Mouse (Mus musculus): ENCODE data around the gene Tbcc. TPM values are rescaled to one million over a fixed set of nuclear protein-coding genes. Genes with fewer than 3 reads are reported as not detected.

Tbcc gene
- polyA plus RNA-seq, 1 experiment from 2014 or later, result 34.8 TPM

DNA sequence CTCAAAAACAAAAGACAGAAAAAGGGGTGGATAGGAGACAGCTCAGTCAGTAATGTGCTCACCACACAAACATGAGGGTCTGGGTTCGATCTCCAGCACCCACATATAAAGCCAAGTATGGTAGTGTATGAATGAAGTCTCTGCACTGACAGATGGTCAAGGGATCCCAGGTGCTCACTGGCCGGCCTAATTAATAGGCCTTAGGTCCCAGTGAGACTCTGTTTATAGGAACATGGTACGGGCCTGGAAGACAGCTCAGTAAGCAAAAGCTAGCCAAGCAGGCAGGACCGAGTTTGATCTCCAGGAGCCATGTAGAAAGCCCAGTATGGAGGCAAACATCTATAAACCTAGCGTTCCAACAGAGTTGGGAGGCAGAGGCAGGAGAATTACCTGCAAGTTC, 13.4 kb upstream of the Tbcc start:
- H3K27me3 ChIP-seq (ENCODE audit: control insufficient read depth, insufficient read depth, low read length), result no peaks in the 10 kb centered on the region
- H3K4me1 ChIP-seq (ENCODE audit: control insufficient read depth, insufficient read depth, low read length), result peaks cover 28% of the 10 kb centered on the region
- no peak for ATAC-seq (ENCODE audit: insufficient read depth, low FRiP score)
- WGBS, result 65% methylated on average over 5 of the region's 5 CpGs
- H3K36me3 ChIP-seq (ENCODE audit: control insufficient read depth, insufficient read depth, low read length), result no peaks in the 10 kb centered on the region
- no peaks in the 10 kb centered on the region for H3K9me3 ChIP-seq (replicated peaks; ENCODE audit: control insufficient read depth, low read length)
- H3K27ac ChIP-seq (ENCODE audit: low read length), result peak overlapping the region; percentile 81
- no peak overlapping the region for H3K4me2 ChIP-seq (ENCODE audit: low read depth, low read length)
- no peak overlapping the region for H3K4me3 ChIP-seq (replicated peaks; ENCODE audit: low read length)
- no peak overlapping the region for H3K9ac ChIP-seq (ENCODE audit: low read length)

DNA sequence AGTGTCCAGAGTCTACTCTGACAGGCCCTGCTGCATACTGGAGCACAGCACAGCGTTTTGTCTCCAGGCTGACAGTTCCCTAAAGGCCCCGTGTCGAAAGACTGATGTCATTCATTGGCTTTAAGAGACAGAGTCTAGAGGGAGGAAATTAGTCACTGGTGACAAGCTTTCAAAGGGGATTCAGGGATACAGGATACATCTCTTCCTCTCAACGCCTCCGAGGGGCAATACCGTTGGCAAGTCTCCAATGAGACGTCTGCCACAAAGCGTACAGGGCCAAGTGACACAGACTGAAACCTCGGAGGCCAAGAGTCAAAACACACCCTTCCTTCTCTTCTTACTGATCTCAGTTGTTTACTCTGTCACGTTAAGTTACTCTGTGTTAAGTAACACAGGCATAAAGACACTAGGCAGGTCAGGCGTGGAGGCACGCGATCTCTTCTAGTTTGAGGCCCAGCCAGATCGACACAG, 10.6 kb upstream of the Tbcc start:
- H3K36me3 ChIP-seq (ENCODE audit: control insufficient read depth, insufficient read depth, low read length), result no peaks in the 10 kb centered on the region
- peaks cover 13% of the 10 kb centered on the region for H3K4me1 ChIP-seq (ENCODE audit: control insufficient read depth, insufficient read depth, low read length)
- peak overlapping the region; percentile 47 for H3K27ac ChIP-seq (ENCODE audit: low read length)
- no peak overlapping the region for H3K9ac ChIP-seq (ENCODE audit: low read length)
- WGBS, result 24% methylated on average over 14 of the region's 14 CpGs
- H3K27me3 ChIP-seq (ENCODE audit: control insufficient read depth, insufficient read depth, low read length), result no peaks in the 10 kb centered on the region
- no peak overlapping the region for H3K4me3 ChIP-seq (replicated peaks; ENCODE audit: low read length)
- H3K9me3 ChIP-seq (replicated peaks; ENCODE audit: control insufficient read depth, low read length), result no peaks in the 10 kb centered on the region
- no peak overlapping the region for H3K4me2 ChIP-seq (ENCODE audit: low read depth, low read length)
- peak; percentile 23; the same call in 1 of the 2 replicates for ATAC-seq (ENCODE audit: insufficient read depth, low FRiP score)

DNA sequence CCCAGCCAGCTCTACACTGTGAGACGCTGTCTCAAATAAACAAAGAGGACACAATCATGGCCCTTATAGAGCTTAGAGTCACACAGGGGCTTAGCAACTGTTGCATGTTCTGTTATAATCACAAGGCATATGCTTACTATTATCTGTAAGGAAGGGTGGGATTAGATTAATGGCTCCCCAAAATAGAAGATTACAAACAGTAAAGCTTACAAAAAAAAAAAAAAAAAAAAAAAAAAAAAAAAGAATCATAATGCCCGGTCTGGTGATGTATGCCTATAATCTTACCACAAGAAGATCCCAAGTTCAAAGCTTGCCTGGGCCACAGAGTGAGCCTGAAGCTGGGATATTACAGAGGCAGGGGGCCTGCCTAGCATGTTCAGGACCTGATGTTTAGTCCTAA, 10.2 kb upstream of the Tbcc start:
- H3K27ac ChIP-seq (ENCODE audit: low read length), result peak overlapping the region; percentile 47; the same call in 1 of the 2 replicates
- no peaks in the 10 kb centered on the region for H3K9me3 ChIP-seq (replicated peaks; ENCODE audit: control insufficient read depth, low read length)
- no peak overlapping the region for H3K9ac ChIP-seq (ENCODE audit: low read length)
- no peak overlapping the region for H3K4me2 ChIP-seq (ENCODE audit: low read depth, low read length)
- no peaks in the 10 kb centered on the region for H3K36me3 ChIP-seq (ENCODE audit: control insufficient read depth, insufficient read depth, low read length)
- H3K4me1 ChIP-seq (ENCODE audit: control insufficient read depth, insufficient read depth, low read length), result peaks cover 13% of the 10 kb centered on the region
- H3K4me3 ChIP-seq (replicated peaks; ENCODE audit: low read length), result no peak overlapping the region
- 38% methylated on average over 2 of the region's 2 CpGs for WGBS
- H3K27me3 ChIP-seq (ENCODE audit: control insufficient read depth, insufficient read depth, low read length), result no peaks in the 10 kb centered on the region
- ATAC-seq (ENCODE audit: insufficient read depth, low FRiP score), result no peak

DNA sequence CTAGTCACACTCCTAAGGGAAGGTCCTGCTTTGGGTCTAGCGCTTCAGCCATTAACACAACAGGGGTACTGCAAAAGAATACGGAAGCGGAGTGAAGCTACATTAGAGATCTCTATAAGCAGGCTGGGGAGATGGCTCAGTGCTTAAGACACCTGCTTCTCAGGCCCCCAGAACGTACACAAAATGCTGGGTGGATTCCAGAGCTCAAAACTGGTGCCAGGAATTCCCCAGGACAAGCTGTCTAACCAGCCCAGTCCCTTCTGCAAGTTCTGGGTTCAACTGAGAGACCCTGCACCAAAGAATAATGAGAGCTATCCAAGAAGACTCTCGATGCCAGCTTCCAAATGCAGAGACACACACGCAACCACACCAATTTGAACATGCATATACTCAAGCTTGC, 8.8 kb upstream of the Tbcc start:
- Histone ChIP-seq H3K9me3 (replicated peaks; ENCODE audit: control insufficient read depth, low read length) (no peaks in the 10 kb centered on the region), H3K4me1 (ENCODE audit: control insufficient read depth, insufficient read depth, low read length) (peaks cover 21% of the 10 kb centered on the region), H3K4me2 (ENCODE audit: low read depth, low read length) (no peak overlapping the region), H3K4me3 (replicated peaks; ENCODE audit: low read length) (no peak overlapping the region), H3K27ac (ENCODE audit: low read length) (peak overlapping the region; percentile 80; the same call in 1 of the 2 replicates), H3K9ac (ENCODE audit: low read length) (no peak overlapping the region), H3K36me3 (ENCODE audit: control insufficient read depth, insufficient read depth, low read length) (no peaks in the 10 kb centered on the region), H3K27me3 (ENCODE audit: control insufficient read depth, insufficient read depth, low read length) (no peaks in the 10 kb centered on the region)
- 84% methylated on average over 6 of the region's 6 CpGs for WGBS
- no peak for ATAC-seq (ENCODE audit: insufficient read depth, low FRiP score)

DNA sequence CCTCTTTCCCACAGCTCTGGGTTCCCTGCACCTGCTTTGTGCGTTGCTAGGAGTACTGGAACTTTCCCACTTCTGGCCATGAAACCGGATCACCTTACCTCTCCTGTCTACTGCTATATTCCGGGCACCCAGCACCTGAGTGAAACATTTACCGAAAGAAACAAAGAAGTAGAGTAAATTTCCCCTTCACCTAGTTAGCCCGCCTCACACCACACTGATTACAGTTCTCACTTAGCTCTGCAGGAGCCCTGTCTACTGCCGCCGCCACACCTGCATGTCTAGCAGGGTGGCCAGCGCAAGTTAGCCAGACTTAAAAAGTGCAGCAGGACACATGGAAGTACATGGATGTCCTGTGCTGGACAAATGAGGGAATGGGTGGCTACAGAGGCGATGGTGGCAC, 7.4 kb upstream of the Tbcc start:
- H3K9ac ChIP-seq (ENCODE audit: low read length), result peak overlapping the region; percentile 44; the same call in 1 of the 2 replicates
- H3K4me1 ChIP-seq (ENCODE audit: control insufficient read depth, insufficient read depth, low read length), result peaks cover 15% of the 10 kb centered on the region
- no peaks in the 10 kb centered on the region for H3K27me3 ChIP-seq (ENCODE audit: control insufficient read depth, insufficient read depth, low read length)
- WGBS, result 66% methylated on average over 9 of the region's 9 CpGs
- no peaks in the 10 kb centered on the region for H3K36me3 ChIP-seq (ENCODE audit: control insufficient read depth, insufficient read depth, low read length)
- H3K27ac ChIP-seq (ENCODE audit: low read length), result peak overlapping the region; percentile 88
- H3K4me3 ChIP-seq (replicated peaks; ENCODE audit: low read length), result no peak overlapping the region
- ATAC-seq (ENCODE audit: insufficient read depth, low FRiP score), result peak; percentile 77
- peak overlapping the region; percentile 20; the same call in 1 of the 2 replicates for H3K4me2 ChIP-seq (ENCODE audit: low read depth, low read length)
- no peaks in the 10 kb centered on the region for H3K9me3 ChIP-seq (replicated peaks; ENCODE audit: control insufficient read depth, low read length)

DNA sequence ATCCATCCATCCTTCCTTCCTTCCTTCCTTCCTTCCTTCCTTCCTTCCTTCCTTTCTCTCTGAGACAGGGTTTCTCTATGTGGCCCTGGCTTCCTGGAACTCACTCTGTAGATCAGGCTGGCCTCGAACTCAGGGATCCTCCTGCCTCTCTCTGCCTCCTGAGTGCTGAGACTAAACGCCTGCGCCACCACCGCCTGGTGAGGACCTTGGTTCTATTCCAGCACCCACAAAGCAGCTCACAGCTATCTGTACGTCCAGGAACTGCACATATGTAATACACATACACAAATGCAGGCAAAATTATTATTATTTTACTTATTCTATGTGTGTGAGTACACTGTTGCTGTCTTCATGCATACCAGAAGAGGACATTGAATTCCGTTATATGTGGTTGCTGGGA, 5.7 kb upstream of the Tbcc start:
- H3K4me3 ChIP-seq (replicated peaks; ENCODE audit: low read length), result no peak overlapping the region
- no peak for ATAC-seq (ENCODE audit: insufficient read depth, low FRiP score)
- H3K27me3 ChIP-seq (ENCODE audit: control insufficient read depth, insufficient read depth, low read length), result no peaks in the 10 kb centered on the region
- H3K27ac ChIP-seq (ENCODE audit: low read length), result no peak overlapping the region
- no peak overlapping the region for H3K9ac ChIP-seq (ENCODE audit: low read length)
- no peaks in the 10 kb centered on the region for H3K9me3 ChIP-seq (replicated peaks; ENCODE audit: control insufficient read depth, low read length)
- H3K36me3 ChIP-seq (ENCODE audit: control insufficient read depth, insufficient read depth, low read length), result no peaks in the 10 kb centered on the region
- 90% methylated on average over 6 of the region's 6 CpGs for WGBS
- peaks cover 13% of the 10 kb centered on the region for H3K4me1 ChIP-seq (ENCODE audit: control insufficient read depth, insufficient read depth, low read length)
- no peak overlapping the region for H3K4me2 ChIP-seq (ENCODE audit: low read depth, low read length)

DNA sequence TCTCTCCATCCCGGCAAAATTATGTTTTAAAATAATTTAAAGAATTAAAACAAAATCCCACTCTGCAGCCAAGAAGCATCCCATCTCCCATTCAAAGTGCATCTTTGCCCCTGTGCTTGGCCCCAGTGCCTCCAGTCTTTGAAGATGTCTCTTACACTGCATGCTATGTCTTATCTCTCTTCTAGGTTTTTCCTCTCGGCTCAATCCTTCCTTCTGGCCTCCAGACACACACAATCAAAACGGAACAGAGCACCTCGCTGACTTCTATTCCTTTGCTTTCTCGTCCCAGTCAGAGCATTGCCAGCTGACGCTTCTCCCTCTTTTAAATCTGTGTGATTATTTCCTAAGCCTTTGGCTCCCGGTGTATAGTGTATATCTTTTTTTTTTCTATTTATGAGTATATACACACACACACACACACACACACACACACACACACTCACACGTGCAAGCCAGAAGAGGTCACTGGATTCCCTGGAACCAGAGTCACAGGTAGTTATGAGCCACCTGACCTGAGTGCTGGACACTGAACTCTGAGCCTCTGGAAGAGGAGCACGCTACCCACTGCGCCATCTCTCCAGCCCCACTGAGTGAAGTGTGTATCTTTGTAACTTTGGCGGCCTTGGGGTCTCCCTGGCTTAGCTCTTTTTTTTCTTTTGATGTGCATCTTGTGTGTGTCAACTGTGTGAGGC, 5.1 kb upstream of the Tbcc start:
- H3K9me3 ChIP-seq (replicated peaks; ENCODE audit: control insufficient read depth, low read length), result no peaks in the 10 kb centered on the region
- 60% methylated on average over 11 of the region's 11 CpGs for WGBS
- peak overlapping the region; percentile 17; the same call in 1 of the 2 replicates for H3K4me2 ChIP-seq (ENCODE audit: low read depth, low read length)
- no peak for ATAC-seq (ENCODE audit: insufficient read depth, low FRiP score)
- H3K27ac ChIP-seq (ENCODE audit: low read length), result no peak overlapping the region; the same call in 1 of the 2 replicates
- no peaks in the 10 kb centered on the region for H3K27me3 ChIP-seq (ENCODE audit: control insufficient read depth, insufficient read depth, low read length)
- no peaks in the 10 kb centered on the region for H3K36me3 ChIP-seq (ENCODE audit: control insufficient read depth, insufficient read depth, low read length)
- no peak overlapping the region for H3K4me3 ChIP-seq (replicated peaks; ENCODE audit: low read length)
- peaks cover 9% of the 10 kb centered on the region; the same call in 1 of the 2 replicates for H3K4me1 ChIP-seq (ENCODE audit: control insufficient read depth, insufficient read depth, low read length)
- H3K9ac ChIP-seq (ENCODE audit: low read length), result peak overlapping the region; percentile 44; the same call in 1 of the 2 replicates

DNA sequence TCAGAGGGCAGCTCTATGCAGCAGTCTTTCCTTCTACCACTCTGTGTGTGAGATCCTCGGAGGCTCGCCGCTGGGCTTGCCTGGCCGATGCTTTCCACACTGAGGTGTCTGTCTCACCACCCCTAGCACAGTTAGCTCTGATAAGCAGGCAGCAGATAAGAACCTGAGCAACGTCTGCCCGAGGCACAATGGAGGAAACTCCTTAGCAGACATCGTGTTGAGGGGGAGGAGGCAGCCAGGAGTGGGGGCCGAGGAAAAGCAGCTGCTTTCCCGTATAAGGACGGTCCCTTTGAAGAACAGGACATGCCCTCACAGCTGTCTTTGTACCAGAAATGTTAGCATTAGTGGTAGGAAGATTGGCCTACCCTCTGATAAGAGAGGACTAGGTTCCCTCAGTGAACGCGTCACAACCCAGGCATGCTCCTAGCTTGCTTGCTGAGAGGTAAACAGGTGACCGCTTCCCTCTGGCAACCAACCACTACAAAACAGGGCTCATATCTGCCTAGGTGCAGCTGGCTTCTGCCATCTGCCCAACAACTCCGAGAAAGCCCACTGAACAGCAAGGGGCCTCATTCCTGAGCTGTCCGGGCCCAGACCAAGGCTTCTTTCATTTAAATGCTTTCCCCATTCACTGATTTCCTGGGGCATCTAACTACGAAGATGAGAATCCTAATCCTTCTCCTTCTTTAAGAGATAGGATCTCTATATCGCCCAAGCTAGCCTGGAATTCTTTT, 4.4 kb upstream of the Tbcc start:
- WGBS, result 34% methylated on average over 17 of the region's 17 CpGs
- Histone ChIP-seq H3K4me1 (ENCODE audit: control insufficient read depth, insufficient read depth, low read length) (peaks cover 9% of the 10 kb centered on the region; the same call in 1 of the 2 replicates), H3K27me3 (ENCODE audit: control insufficient read depth, insufficient read depth, low read length) (no peaks in the 10 kb centered on the region), H3K4me3 (replicated peaks; ENCODE audit: low read length) (no peak overlapping the region), H3K9ac (ENCODE audit: low read length) (peak overlapping the region; percentile 44; the same call in 1 of the 2 replicates), H3K9me3 (replicated peaks; ENCODE audit: control insufficient read depth, low read length) (no peaks in the 10 kb centered on the region), H3K27ac (ENCODE audit: low read length) (peak overlapping the region; percentile 16; the same call in 1 of the 2 replicates), H3K36me3 (ENCODE audit: control insufficient read depth, insufficient read depth, low read length) (no peaks in the 10 kb centered on the region), H3K4me2 (ENCODE audit: low read depth, low read length) (peak overlapping the region; percentile 17; the same call in 1 of the 2 replicates)
- ATAC-seq (ENCODE audit: insufficient read depth, low FRiP score), result no peak

Measured in stomach, embryonic 16.5 days (tissue).